Mouse (Mus musculus) G1E-ER4 (cell line): ENCODE results near the gene Dapp1. TPM values are rescaled to one million over a fixed set of nuclear protein-coding genes. Genes with fewer than 3 reads are reported as not detected.
A peak's percentile ranks its signal among the peaks of the same experiment; 100 is the strongest.

Source experiments
- GATA1 ChIP-seq: IDR thresholded peaks from one replicate; pipeline ENCODE4 v1.8.0; 2012; ENCODE audit warnings: low read length, inconsistent platforms
- polyA plus RNA-seq: library from polyadenylated mRNA; stranded (reverse); fragments of >175 nt; gene quantifications from 2 replicates; pipeline ENCODE4 v1.2.3, GENCODE M21; 2012

Dapp1 gene
- polyA plus RNA-seq, 1 experiment, result 7.7 TPM

DNA sequence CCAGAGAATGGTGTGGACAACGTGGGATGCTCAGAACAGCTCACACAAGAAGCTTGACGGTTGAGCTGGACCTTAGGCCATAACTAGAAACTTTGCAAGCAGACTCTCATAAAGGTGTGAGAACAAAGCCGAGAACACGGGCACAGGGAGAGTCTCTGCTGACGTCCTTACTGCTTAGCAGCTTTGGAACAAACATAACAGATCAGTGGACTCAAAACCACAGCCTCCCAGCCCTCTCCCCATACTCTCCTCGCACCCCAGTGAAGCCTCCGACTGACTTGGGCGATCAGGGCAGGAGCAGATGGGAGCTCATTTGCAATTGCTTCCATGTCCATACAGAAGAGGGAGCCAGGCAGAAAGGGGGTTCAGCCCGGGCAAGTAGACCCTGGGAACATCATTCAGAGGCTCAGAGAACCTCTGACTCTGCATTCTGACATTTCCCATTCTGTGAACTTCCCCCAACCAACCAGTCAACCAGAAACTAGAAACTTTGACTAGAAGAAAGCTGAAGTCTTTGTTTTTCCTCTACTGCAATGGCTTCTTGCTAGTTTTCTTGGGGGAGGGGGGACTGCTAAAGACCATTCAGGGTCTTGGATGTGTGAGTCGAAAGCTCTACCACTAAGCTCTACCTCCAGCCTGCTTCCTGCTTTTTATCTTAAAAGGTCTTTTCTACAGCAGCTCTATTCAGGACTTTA, 31.0 kb downstream of the Dapp1 start:
- no peak for TF ChIP-seq GATA1

DNA sequence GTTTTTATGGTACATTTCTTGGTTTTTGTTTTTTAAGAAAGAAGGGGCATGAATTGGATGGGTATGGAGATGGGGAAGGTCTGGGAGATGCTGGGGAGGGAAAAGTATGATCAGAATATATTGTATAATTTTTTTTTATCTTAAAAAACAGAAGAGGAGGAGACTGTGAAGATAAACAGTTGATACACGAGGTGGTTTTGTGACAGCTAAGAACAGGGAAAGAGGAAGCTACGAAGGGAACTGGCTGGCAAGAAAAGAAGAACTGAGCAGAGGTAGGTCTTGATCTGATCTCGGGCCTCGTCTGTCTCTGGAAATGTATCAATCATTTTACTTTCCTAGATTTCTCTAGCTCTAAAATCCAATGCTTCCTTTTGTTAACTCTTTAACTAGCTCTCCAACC, 33.8 kb downstream of the Dapp1 start:
- no peak for TF ChIP-seq GATA1

DNA sequence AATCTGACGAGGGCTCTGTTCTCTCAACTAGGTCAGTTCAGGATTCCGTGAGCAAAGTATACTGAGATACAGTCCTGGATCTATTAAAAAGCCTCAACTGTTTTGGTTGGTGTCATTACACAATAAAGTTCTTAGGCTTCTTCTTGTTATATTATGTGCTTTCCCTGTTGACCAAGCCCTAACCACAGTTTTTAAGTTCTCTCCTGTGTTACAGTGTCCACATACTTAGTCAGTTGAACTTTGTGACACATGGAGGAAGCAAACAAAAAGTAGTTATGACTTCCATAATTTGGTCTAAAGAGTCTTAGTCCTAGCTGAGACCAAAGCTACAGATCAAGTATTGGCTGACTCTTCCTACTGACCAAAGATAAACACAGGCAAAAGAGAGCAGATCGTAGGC, 34.5 kb downstream of the Dapp1 start:
- TF ChIP-seq GATA1, result no peak

DNA sequence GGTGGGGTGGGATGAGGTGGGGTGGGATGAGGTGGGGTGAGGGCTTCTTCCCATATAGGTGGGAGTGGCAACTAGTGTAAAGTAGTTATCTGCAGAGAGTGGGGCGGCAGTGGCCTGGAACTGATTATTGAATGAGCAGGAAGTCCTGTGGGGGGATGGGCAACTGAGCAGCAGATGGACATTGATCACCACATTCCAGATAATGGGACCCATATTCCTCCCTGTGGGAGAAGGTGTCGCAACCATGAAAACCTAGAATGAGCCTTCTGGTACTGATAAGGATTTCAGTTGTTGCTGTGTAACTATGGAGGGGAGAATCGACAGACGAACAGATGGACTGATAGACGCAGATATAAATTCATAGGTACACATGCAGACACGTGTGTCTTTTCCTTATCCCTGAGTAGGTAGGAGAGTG, 37.6 kb downstream of the Dapp1 start:
- TF ChIP-seq GATA1, result peak; percentile 92

DNA sequence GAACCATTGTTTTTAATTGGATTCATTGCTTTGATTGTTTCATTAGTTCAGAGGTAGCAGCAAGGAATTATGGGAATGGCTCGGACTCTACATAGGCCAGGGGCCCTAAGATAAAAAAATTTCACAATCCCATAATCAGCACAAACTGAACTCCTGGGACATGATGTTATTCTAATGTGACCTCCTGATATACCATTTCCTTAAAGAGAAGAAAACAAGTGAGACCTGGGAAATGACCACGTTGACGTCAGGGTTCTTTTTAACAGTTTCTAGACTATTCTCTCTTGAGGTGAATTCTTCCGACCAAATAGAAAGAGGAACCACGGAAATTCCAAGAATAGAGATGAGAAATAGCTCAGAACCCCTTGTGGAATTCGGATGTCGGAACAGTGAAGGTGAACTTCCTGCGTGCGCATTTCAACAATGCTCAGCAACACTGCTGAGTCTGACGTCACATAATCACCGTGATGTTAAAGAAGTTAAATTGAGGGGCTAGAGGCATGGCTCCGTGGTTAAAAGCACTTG, 39.2 kb downstream of the Dapp1 start:
- no peak for TF ChIP-seq GATA1

DNA sequence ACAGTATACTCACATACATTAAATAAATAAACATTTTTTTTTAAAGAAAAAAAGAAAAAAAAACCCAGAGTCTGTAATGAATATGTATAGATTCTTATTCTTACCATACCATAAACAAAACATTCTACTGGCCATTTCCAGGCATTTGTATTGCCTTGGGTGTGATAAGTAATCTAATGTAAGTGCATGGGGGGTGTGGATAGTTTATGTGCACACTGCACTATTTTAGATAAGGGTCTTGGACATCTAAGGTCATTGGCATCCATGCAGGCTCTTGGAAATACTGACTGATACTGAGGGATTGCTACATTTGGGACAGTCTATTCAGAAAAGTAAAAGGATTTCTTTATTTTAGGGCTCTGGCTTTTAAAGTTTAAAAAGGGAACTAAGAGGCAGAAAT, 39.8 kb downstream of the Dapp1 start:
- TF ChIP-seq GATA1, result no peak

DNA sequence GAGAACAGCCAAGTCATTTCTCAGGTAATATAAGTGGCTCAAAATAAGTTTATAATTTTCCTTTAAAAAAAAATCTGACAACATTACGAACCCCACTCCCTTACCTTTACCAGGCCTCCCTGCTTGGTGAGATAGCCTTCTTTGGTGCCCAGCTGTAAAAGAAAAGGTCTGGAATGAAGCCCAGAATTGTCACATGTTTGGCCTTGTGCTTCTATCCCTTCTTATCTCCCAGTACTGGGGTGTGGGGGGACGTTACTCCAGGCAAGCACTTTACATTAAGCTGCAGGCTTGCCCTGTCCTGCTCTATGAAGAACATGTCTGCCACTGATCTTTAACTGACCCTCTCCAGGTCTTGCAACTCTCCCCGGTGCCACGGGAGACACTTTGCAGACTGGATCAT, 40.6 kb downstream of the Dapp1 start:
- TF ChIP-seq GATA1, result no peak

DNA sequence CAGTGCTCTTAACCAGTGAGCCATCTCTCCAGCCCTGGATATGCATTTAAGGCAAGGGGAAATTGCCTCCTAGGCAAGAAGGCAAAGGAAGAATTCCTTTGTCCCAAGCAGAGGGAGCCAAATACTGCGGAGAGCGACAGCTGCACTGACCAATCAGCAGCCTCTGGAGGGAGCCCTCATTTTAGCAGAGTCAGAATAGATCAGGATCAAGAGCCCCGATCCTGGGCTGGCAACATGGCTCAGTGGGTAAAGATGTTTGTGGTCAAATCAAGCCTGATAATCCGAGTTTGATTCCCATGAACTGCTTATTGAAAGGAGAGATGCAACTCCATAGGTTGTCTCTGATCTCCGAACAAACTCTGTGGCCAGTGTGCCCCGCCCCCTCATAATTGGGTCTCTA, 42.7 kb downstream of the Dapp1 start:
- TF ChIP-seq GATA1, result no peak

DNA sequence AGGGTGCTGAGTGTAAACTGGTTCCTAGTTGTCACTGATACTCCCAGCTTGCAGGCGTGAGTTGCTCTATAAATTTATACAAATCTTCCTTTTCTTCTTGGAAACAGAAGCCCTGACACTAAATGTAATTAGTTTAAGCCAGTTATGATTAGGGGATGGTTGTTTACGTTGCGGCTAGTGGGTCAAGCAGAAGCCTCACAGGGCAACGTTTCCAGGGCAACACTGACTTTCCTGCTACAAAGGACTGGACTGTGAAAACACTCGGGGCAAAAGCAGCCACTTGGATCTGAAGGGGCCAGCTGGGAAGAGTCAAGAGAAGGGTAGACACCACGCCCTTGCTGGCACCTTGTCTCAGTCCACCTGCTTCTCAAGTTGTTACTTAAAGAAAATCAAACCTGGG, 44.8 kb downstream of the Dapp1 start:
- TF ChIP-seq GATA1, result no peak

DNA sequence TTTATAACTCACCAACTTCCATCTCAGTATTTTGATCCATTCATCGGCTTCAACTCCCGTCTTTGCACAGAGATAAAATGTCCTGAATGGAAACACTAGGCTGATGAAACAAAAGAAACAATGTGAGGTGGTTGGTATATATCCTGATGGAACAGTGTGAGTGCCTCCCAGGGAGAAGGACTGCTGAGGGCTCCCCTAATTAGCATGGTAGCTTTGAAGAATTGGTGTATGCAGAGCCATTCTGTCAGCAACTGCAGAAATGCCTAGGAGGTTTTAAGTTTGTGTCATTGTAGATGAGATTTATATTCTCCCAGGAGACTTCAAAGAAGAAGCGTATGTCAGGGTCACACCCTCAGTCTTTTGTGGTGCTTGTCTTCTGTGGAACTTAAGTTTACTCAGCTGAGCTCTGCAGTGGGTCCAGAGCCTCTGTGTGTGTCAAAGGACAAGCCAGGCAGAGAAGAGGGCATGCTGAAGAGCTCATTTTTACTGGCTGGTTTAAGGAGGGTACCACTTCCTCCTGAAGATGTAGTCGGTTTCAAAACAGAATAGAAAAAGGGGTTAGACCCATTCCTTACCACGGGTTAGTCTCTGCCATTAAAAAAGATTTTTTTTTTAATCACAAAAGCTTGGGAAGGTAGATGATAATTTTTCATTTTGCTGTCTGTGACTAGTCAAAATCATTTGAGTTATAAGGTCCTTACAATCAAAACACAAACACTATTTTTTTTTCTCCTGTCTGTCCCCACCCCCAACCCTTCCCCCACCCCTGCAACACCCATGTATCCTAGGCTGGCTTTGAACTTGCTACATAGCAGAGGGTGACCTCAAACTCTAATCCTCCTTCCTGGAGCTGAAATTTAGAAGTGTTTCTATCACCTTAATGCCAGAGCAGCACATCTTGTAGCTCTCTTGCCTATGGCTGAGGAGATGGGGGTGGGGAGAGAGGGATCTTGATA, 45.5 kb downstream of the Dapp1 start:
- TF ChIP-seq GATA1, result no peak

DNA sequence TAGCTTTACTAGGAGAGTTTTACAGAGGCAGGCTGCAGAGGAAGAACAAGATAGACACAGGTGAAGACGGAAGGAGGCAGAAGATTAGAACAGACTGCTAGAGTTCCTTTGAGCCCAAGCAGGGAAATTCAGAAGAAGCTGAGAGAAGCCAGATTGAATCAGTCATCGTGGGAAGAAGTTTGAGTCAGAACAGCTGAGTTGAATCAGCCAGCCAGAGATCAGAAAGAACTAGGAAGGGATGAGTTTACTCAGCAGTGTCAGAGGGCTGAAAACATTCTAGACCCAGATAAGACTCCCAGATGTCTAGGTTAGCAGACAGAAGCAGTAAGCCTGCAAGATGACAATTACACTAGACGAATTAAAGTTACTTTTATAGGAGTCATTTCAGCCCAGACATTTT, 47.4 kb downstream of the Dapp1 start:
- no peak for TF ChIP-seq GATA1

DNA sequence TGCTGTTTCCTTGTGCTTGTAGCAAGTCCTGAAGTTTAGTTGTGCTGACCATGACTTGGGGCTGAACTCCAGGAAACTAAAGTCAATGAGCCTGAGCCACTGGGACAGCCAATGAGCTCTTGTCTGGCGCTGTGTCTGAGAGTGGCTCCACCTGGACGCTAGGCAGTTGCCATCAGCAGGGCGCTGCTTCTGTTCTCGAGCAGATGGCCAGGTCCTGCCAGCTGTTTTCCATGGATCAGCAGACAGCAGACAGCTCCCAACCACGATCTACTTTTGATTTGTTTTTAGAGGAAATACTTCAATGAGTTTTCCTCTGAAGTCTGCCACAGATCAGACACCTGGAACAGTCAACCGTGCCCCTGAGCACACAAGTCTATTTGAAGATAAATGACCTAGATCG, 48.6 kb downstream of the Dapp1 start:
- TF ChIP-seq GATA1, result no peak

DNA sequence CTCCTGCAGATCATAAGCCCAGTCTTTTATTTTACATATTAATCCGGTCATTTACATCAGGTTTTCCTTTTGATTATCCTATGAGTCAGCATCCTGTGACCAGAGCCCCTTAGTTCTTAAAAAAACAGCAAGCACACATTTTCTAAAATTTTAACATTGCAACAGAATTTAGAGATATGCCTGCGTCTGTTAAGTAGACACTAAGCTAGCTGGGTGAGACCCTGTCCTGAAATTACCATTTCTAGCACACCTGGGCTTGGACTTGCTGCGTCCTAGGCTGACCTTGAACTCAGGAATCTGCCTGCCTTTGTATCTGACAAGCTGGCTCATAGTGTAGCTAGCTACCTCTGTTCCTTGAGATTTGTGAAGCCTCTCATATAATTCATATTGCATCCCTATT, 51.4 kb downstream of the Dapp1 start:
- TF ChIP-seq GATA1, result no peak

DNA sequence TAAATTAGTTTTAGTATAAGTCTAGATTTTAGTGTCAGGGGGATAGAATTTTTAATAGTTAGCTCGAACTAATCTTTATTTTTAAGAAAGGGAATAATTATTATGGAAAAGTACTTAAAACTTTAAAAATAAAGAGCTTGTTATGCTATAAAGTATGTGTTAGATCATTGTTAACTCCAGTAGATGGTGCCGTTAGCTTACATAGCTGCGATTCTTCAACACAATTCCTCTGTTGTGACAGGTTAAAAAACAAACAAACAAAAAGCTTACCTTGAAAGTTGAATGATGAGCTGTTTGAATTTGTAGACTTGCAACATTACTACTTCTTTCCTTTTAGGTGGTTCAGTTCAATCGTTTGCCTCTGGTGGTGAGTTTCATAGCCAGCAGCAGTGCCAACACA, 54.3 kb downstream of the Dapp1 start:
- TF ChIP-seq GATA1, result no peak

DNA sequence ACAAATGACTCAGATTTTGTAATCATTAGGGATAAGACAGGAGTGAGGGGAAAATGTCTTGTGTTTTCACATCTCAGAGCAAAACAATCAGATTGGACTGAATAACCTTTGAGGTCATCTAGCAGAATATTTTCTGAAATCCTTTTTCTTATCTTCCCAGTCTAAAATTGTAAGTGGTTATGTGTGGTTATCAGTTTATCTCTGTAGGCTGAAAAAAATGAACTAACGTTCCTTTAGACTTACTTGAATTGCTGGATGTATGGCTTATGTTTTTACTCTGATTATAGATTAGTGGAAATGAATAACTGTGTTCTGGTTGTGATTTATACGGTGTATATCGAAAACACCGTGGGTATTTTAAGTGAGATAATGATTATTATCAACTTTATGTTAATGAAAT, 60.8 kb downstream of the Dapp1 start:
- no peak for TF ChIP-seq GATA1

DNA sequence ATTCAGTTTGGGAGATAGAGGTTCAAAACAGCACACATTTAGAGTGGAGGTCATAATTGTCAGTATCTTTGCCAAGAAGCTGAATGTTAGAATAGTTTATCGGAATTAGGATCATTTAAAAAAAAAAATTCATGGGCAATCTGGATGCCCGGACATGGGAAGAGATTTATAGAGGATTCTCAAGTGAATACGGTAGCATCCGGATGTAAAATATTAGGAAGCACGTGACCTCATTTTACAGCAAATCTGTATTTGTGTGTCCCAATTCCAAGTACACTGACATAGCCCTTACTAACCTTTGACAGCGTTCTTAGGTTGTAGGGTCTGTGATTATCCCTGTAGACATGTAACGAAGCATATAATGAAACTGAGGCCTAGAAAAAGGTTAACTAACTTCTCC, 61.9 kb downstream of the Dapp1 start:
- TF ChIP-seq GATA1, result no peak

DNA sequence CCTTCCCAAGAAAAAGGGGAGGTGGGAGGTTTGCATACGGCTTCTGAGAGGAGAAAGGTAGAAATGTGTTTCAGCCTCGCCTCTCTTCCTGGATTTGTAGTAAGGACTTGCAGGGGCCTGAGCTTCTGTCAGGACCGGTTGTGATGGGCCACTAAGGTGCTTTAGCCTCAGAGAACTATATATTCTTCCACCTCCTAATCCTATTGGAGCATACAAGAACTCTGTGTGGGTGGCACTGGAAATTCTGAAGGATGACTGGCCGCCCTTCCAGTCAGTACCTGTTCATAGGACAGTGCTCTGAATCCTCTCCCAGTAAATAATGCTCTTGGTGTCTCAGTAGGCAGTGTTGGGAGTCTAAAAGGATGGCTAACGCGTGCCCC, 62.4 kb downstream of the Dapp1 start:
- TF ChIP-seq GATA1, result no peak
